Mouse (Mus musculus) heart, adult 2 months (tissue): ENCODE measurements around the gene Fdxr. TPM values are rescaled to one million over a fixed set of nuclear protein-coding genes. Genes with fewer than 3 reads are reported as not detected.

Experiments
- DNase-seq, 2 experiments: peaks; one replicate each; pipeline ENCODE4 v3.0.0; 2021
- H3K27ac ChIP-seq: fragments of 200-600 bp; 2 replicates; pipeline ENCODE4 v1.8.1; 2022
- H3K27me3 ChIP-seq: fragments of 200-500 bp; 2 replicates; pipeline ENCODE4 v1.6.1; 2012; ENCODE audit warnings: mild to moderate bottlenecking, low read length, inconsistent platforms, mixed read lengths; ENCODE audit not compliant: control insufficient read depth, insufficient read depth
- H3K36me3 ChIP-seq: fragments of 200-500 bp; 2 replicates; pipeline ENCODE4 v1.6.1; 2012; ENCODE audit warnings: low read length, inconsistent platforms; ENCODE audit not compliant: control insufficient read depth, insufficient read depth
- H3K4me1 ChIP-seq: fragments of 200-500 bp; 2 replicates; pipeline ENCODE4 v1.6.1; 2011; ENCODE audit warnings: low read length; ENCODE audit not compliant: control insufficient read depth, insufficient read depth
- H3K4me3 ChIP-seq: fragments of 200-600 bp; 2 replicates; pipeline ENCODE4 v1.8.1; 2022
- H3K79me2 ChIP-seq: fragments of 200-500 bp; replicated peaks from 2 replicates; pipeline ENCODE4 v1.6.1; 2012; ENCODE audit warnings: mild to moderate bottlenecking, inconsistent platforms, low read length, moderate library complexity, mixed read lengths; ENCODE audit not compliant: control insufficient read depth, insufficient read depth
- H3K9ac ChIP-seq: fragments of 200-500 bp; 2 replicates; pipeline ENCODE4 v1.6.1; 2012; ENCODE audit warnings: low read depth, mild to moderate bottlenecking, control low read depth, inconsistent platforms, low read length, mixed read lengths
- CTCF ChIP-seq: fragments of 200-600 bp; IDR thresholded peaks from 2 replicates; pipeline ENCODE4 v1.8.1; 2022; ENCODE audit warnings: antibody characterized with exemption, mild to moderate bottlenecking, moderate library complexity
- EP300 ChIP-seq: fragments of 200-500 bp; IDR thresholded peaks from 2 replicates; pipeline ENCODE4 v1.6.1; 2011; ENCODE audit warnings: low read depth, low read length, control low read depth; ENCODE audit not compliant: insufficient read depth
- POLR2A ChIP-seq: fragments of 200-500 bp; IDR thresholded peaks from 2 replicates; pipeline ENCODE4 v1.6.1; 2011; ENCODE audit warnings: mild to moderate bottlenecking, low read depth, low read length, control low read depth; ENCODE audit not compliant: insufficient read depth
- WGBS: fragments of 180-500 bp; shearing (Covaris S2); methylation state at CpG from one replicate; pipeline ENCODE4 v1.1.7; 2018; 5-methylcytosine and 5-hydroxymethylcytosine counted together
- intact Hi-C: fragments of 180-260 bp; cut with DNase I; formaldehyde crosslinking; loops from one replicate; pipeline ENCODE4 v1.15.1; 2025
- polyA plus RNA-seq: library from polyadenylated mRNA; depleted of rRNA; stranded (reverse); fragments of >200 nt; gene quantifications from 2 replicates; pipeline ENCODE4 v1.2.3, GENCODE M21; 2012
- total RNA-seq, 2 experiments: library from RNA; stranded (reverse); gene quantifications; 2 replicates each; pipeline ENCODE4 v1.2.3; 2021

Fdxr gene
- total and polyA plus RNA-seq, 3 experiments: 7.1 to 8.8 (median 8.4) TPM

- H3K36me3 ChIP-seq: no peaks in the 10 kb centered on the region
- 80% methylated on average over 7 of the region's 7 CpGs for WGBS
These were observed 2.7 kb downstream of the Fdxr start for GRCm38 (mm10) chr11:115274178-115274577.

GRCm38 (mm10) chr11:115273735-115274134 lies 3.1 kb downstream of the Fdxr start:
- no peak overlapping the region for H3K9ac ChIP-seq
- no peaks in the 10 kb centered on the region for H3K36me3 ChIP-seq
- no peak for DNase-seq
- no peaks in the 10 kb centered on the region for H3K79me2 ChIP-seq
- H3K27ac ChIP-seq: no peak overlapping the region
- WGBS: 60% methylated on average over 7 of the region's 7 CpGs
- no peak overlapping the region for H3K4me3 ChIP-seq
- no peaks in the 10 kb centered on the region for H3K27me3 ChIP-seq
- TF ChIP-seq CTCF (no peak), EP300 (no peak), POLR2A (no peak)
- intact Hi-C loops: loop anchor here (5.0 kb wide), 1 partner anchor 191 kb away; no protein-coding TSS in a partner anchor
- peaks cover 1% of the 10 kb centered on the region for H3K4me1 ChIP-seq

More at GRCm38 (mm10) chr11:115274178-115274577, 2.7 kb downstream of the Fdxr start:
- TF ChIP-seq CTCF: no peak
- no peak overlapping the region for H3K4me3 ChIP-seq
- H3K27ac ChIP-seq: no peak overlapping the region
- H3K27me3 ChIP-seq: no peaks in the 10 kb centered on the region
- no peak overlapping the region for H3K9ac ChIP-seq
- no peaks in the 10 kb centered on the region for H3K79me2 ChIP-seq
- intact Hi-C loops: loop anchor here (5.0 kb wide), 1 partner anchor 192 kb away; no protein-coding TSS in a partner anchor
- H3K4me1 ChIP-seq: peaks cover 1% of the 10 kb centered on the region
- DNase-seq: no peak

- Histone ChIP-seq H3K9ac (no peak overlapping the region), H3K36me3 (no peaks in the 10 kb centered on the region), H3K27me3 (no peaks in the 10 kb centered on the region), H3K4me3 (no peak overlapping the region), H3K27ac (no peak overlapping the region), H3K4me1 (peaks cover 1% of the 10 kb centered on the region), H3K79me2 (no peaks in the 10 kb centered on the region)
- DNase-seq: no peak
- TF ChIP-seq CTCF (no peak), POLR2A (no peak), EP300 (no peak)
- intact Hi-C loops: loop anchor here (5.0 kb wide), 1 partner anchor 191 kb away; no protein-coding TSS in a partner anchor
- 67% methylated on average over 10 of the region's 10 CpGs for WGBS
These were observed 3.9 kb downstream of the Fdxr start for GRCm38 (mm10) chr11:115272894-115273498.

- H3K36me3 ChIP-seq: no peaks in the 10 kb centered on the region
- peaks cover 4% of the 10 kb centered on the region for H3K27me3 ChIP-seq
- WGBS: 78% methylated on average over 10 of the region's 10 CpGs
- H3K4me3 ChIP-seq: no peak overlapping the region
- TF ChIP-seq POLR2A (no peak), CTCF (no peak), EP300 (no peak)
- no peak overlapping the region for H3K27ac ChIP-seq
- DNase-seq: no peak
- H3K9ac ChIP-seq: no peak overlapping the region
- no peaks in the 10 kb centered on the region; the same call in 1 of the 2 replicates for H3K4me1 ChIP-seq
- no peaks in the 10 kb centered on the region for H3K79me2 ChIP-seq
- intact Hi-C loops: loop anchor here (2.0 to 5.0 kb wide), 2 partner anchors 111 to 189 kb away; no protein-coding TSS in a partner anchor
These were observed 5.4 kb downstream of the Fdxr start for GRCm38 (mm10) chr11:115271481-115271880.

- Histone ChIP-seq H3K36me3 (no peaks in the 10 kb centered on the region), H3K4me3 (no peak overlapping the region), H3K4me1 (no peaks in the 10 kb centered on the region; the same call in 1 of the 2 replicates), H3K79me2 (no peaks in the 10 kb centered on the region), H3K27me3 (peaks cover 5% of the 10 kb centered on the region), H3K9ac (no peak overlapping the region), H3K27ac (no peak overlapping the region)
- 75% methylated on average over 9 of the region's 9 CpGs for WGBS
- no peak for DNase-seq
- intact Hi-C loops: loop anchor here (2.0 to 5.0 kb wide), 2 partner anchors 110 to 189 kb away; no protein-coding TSS in a partner anchor
- TF ChIP-seq EP300 (no peak), POLR2A (no peak), CTCF (no peak)
These were observed 5.8 kb downstream of the Fdxr start for GRCm38 (mm10) chr11:115271052-115271451.

- intact Hi-C loops: loop anchor here (1.0 to 5.0 kb wide), 3 partner anchors 68 to 188 kb away; no protein-coding TSS in a partner anchor
- 31% methylated on average over 19 of the region's 19 CpGs for WGBS
- Histone ChIP-seq H3K9ac (no peak overlapping the region), H3K27me3 (peaks cover 9% of the 10 kb centered on the region), H3K4me3 (no peak overlapping the region), H3K36me3 (no peaks in the 10 kb centered on the region), H3K79me2 (no peaks in the 10 kb centered on the region), H3K27ac (no peak overlapping the region), H3K4me1 (no peaks in the 10 kb centered on the region; the same call in 1 of the 2 replicates)
- peak; percentile 71 to 84 for DNase-seq
- TF ChIP-seq POLR2A (no peak), CTCF (0 out of 2 replicates have a peak, but pooled peaks have one; percentile 99), EP300 (peak; percentile 72; the same call in 1 of the 2 replicates)
These were observed 6.5 kb downstream of the Fdxr start for GRCm38 (mm10) chr11:115270148-115270861.
